Mouse (Mus musculus) ES-E14 (cell line): ENCODE measurements around the gene Slc3a2. TPM values are rescaled to one million over a fixed set of nuclear protein-coding genes. Genes with fewer than 3 reads are reported as not detected.

Source experiments
- DNase-seq: peaks from one replicate; pipeline ENCODE4 v3.0.0-alpha.2; 2013; ENCODE audit warnings: low read depth, low spot score
- H3K27ac ChIP-seq: 2 replicates; pipeline ENCODE4 v1.5.1; 2012; ENCODE audit warnings: low read depth, mild to moderate bottlenecking, low read length, moderate library complexity, mixed read lengths; ENCODE audit not compliant: poor library complexity, insufficient read depth, severe bottlenecking
- H3K36me3 ChIP-seq: 2 replicates; pipeline ENCODE4 v1.6.1; 2012; ENCODE audit warnings: mild to moderate bottlenecking, low read length, moderate library complexity, mixed read lengths; ENCODE audit not compliant: control insufficient read depth, poor library complexity, insufficient read depth, severe bottlenecking
- H3K4me1 ChIP-seq, 2 experiments: fragments of 150-350 bp in 1 of 2; sonication (generic) in 1 of 2; 2 replicates each; pipeline ENCODE4 v1.6.1; 2012; ENCODE audit warnings: low read length in 2 of 2, mild to moderate bottlenecking in 1 of 2, mixed read lengths in 1 of 2; ENCODE audit not compliant: control insufficient read depth in 2 of 2, insufficient read depth in 2 of 2, poor library complexity in 1 of 2
- H3K4me3 ChIP-seq, 2 experiments: fragments of 150-350 bp in 1 of 2; sonication (generic) in 1 of 2; 2 replicates each; pipeline ENCODE4 v1.5.1; 2012; ENCODE audit warnings: low read length in 2 of 2, low read depth in 1 of 2, mild to moderate bottlenecking in 1 of 2, mixed read lengths in 1 of 2; ENCODE audit not compliant: insufficient read depth in 1 of 2, poor library complexity in 1 of 2, severe bottlenecking in 1 of 2
- H3K9ac ChIP-seq: 2 replicates; pipeline ENCODE4 v1.6.1; 2012; ENCODE audit warnings: low read depth, mild to moderate bottlenecking, low read length, mixed read lengths; ENCODE audit not compliant: poor library complexity, insufficient read depth, severe bottlenecking
- H3K9me3 ChIP-seq: fragments of 150-350 bp; sonication (generic); 2 replicates; pipeline ENCODE4 v1.6.1; 2012; ENCODE audit warnings: low read depth, mild to moderate bottlenecking, low read length; ENCODE audit not compliant: control insufficient read depth, insufficient read depth
- CHD2 ChIP-seq: IDR thresholded peaks from 2 replicates; pipeline ENCODE4 v1.6.1; 2014; ENCODE audit warnings: mild to moderate bottlenecking, low read depth, low read length, inconsistent platforms
- HCFC1 ChIP-seq: IDR thresholded peaks from 2 replicates; pipeline ENCODE4 v1.6.1; 2012; ENCODE audit warnings: low read length, inconsistent platforms, borderline replicate concordance; ENCODE audit not compliant: insufficient read depth
- MAFK ChIP-seq: IDR thresholded peaks from 2 replicates; pipeline ENCODE4 v1.6.1; 2014; ENCODE audit warnings: mild to moderate bottlenecking, low read depth, low read length, inconsistent platforms; ENCODE audit not compliant: insufficient read depth
- ZC3H11A ChIP-seq: IDR thresholded peaks from 2 replicates; pipeline ENCODE4 v1.6.1; 2012; ENCODE audit warnings: low read depth, mild to moderate bottlenecking, inconsistent platforms, low read length, borderline replicate concordance
- ZNF384 ChIP-seq: IDR thresholded peaks from 2 replicates; pipeline ENCODE4 v1.6.1; 2012; ENCODE audit warnings: low read depth, low read length, inconsistent platforms
- in situ Hi-C, 2 experiments: fragments of 600-800 bp; cut with MboI; formaldehyde crosslinking; loops; one replicate each; pipeline ENCODE4 v1.15.1; 2025; ENCODE audit warnings: low sequenced_read_pairs in 2 of 2, inconsistent platforms in 1 of 2; ENCODE audit not compliant: unreplicated experiment in 2 of 2
- total RNA-seq: library from RNA; depleted of rRNA; stranded (reverse); fragments of 300-350 nt; gene quantifications from 2 replicates; pipeline ENCODE4 v1.2.3, GENCODE M21; 2012; rRNA removed

The Slc3a2 gene
- total RNA-seq: 354 and 566 TPM in 2 replicates

DNA sequence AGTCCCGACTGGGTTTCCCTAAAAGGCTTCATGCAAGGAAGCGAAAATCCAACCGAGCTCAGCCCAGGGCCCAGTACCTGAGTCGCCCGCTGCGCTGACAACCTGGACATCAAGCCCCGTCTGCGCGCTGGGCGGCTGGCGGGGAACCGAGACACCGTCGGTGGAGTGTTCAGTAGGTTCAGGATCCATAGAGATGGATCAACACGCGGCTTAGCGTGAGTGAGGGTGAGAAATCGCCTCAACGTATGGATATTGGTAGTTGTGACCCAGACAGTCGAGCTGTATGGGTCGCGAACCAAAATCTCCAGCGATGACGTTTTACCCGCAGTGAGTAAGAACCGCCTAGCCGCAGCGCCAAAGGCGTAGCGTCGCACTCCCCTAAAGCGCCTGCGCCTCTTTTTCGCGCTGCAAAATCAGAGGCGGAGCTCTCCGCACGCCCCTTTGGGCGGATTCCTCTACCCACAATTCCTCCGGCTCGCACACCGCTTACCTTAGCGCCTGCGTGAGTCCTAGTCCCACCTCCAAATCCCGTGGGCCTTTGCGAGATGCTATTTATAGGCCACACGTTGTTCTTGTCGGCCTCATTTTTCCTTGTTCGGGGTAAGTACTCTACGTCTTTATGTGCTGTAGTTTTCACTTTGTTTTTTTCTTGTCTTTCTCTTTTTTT is at the start of gene Slc3a2:
Slc3a2 (minus strand) TSS at position 463 of the 667 bp plus-strand sequence.
- in situ Hi-C loops: no loop called here
- peak within 1 kb of the TSS; percentile 83 to 92 for H3K4me3 ChIP-seq
- TF ChIP-seq ZC3H11A: no peak
- TF ChIP-seq ZNF384: peak; percentile 63; the same call in 1 of the 2 replicates
- no peak for TF ChIP-seq MAFK
- peak; percentile 78; the same call in 1 of the 2 replicates for TF ChIP-seq HCFC1
- TF ChIP-seq CHD2: peak; percentile 60; the same call in 1 of the 2 replicates
- peaks cover 29% of the 10 kb centered on the region for H3K36me3 ChIP-seq
- no peaks in the 10 kb centered on the region for H3K9me3 ChIP-seq
- 0 out of 4 replicates have a peak, but pooled peaks cover 0 to 3% of the 10 kb centered on the region in 2 experiments for H3K4me1 ChIP-seq
- peak within 1 kb of the TSS; percentile 94 for H3K27ac ChIP-seq
- peak within 1 kb of the TSS; percentile 99 for H3K9ac ChIP-seq
- DNase-seq: peak; percentile 96

DNA sequence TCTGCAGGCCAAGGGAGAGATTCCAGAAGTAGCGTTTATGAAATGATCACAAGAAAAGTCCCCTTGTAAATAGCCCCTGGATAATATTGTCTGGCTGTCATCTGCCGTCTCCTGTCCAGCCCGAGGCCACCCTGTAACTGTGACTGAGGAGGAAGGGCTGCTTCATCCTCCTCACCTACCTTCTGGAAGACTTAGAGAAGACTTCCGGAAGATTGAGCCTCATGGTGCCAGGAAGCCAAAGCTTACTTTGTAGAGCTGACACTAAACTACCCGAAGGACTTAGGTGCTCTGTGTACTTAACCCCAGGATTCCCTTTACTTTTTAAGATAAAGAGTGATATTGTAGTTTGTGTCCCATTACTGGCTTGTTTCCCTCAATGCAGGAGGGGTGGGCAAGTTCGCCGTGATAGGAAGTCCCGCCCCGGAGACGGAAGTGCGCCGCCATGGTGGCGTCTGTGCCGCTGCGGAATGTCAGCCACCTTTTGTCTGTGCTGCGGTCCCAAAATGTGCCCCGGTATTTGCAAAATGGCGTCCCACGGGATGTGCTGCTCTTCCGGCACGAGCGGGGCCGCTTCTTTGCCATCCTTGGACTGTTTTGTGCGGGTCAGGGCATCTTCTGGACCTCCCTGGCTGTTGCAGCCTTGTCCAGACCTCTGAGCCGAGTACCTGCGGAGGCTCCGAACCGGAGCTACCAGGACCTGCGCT is 47.5 kb upstream of the Slc3a2 start, which contains the start of gene Tmem223:
Tmem223 (plus strand) TSS at position 430 of the 704 bp plus-strand sequence.
- H3K4me3 ChIP-seq: peak within 1 kb of the TSS; percentile 73 to 89
- H3K27ac ChIP-seq: peak within 1 kb of the TSS; percentile 59
- TF ChIP-seq HCFC1: no peak
- no peak for TF ChIP-seq ZC3H11A
- TF ChIP-seq MAFK: no peak
- no peak; the same call in 1 of the 2 replicates for TF ChIP-seq CHD2
- TF ChIP-seq ZNF384: no peak
- in situ Hi-C loops: no loop called here
- DNase-seq: peak; percentile 68
- H3K36me3 ChIP-seq: peaks cover 36% of the 10 kb centered on the region
- peak within 1 kb of the TSS; percentile 88 for H3K9ac ChIP-seq
- peaks cover 0 to 7% of the 10 kb centered on the region in 2 experiments; a peak in 3 of 4 replicates for H3K4me1 ChIP-seq
- no peaks in the 10 kb centered on the region for H3K9me3 ChIP-seq

DNA sequence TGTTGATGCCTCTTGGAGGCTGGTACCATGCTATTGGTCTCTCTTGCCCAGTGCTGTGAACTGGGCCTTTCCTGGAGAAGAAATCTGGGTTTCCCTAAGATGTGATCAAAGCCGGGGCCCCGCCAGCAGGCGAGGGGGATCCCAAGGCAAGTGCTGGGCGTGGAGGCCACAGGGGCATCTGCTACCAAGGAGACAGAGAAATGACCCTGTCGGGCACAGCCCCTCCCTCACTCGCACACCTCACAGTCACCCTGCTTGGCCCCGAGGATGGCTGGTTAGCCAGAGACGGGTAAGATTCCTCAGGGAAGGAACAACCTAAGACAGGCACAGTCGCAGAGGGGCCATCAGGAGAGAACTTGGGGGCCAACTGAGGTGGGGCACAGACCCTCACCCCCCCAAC is 42.4 kb upstream of the Slc3a2 start:
- in situ Hi-C loops: no loop called here

DNA sequence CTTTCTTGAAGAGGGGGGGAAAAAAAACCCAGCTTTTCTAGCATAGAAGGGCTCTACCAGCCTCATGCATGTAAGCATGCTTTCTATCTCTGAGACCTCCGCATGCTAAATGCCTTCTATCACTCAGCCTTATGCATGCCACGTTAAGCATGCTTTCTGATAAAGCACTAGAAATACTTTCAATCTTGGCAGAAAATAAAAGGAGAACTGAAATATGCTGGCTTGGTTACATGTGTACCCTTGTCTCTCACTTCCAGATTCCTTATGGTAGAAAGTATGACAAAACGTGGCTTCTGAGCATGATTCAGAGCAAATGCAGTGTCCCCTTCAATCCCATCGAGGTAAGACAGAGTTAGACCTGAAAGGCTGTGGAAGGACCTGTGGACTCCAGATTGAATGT is 40.1 kb upstream of the Slc3a2 start:
- no peak overlapping the region for H3K4me3 ChIP-seq
- TF ChIP-seq CHD2 (no peak), MAFK (no peak), HCFC1 (no peak), ZC3H11A (no peak), ZNF384 (no peak)
- H3K9me3 ChIP-seq: no peaks in the 10 kb centered on the region
- peaks cover 41% of the 10 kb centered on the region for H3K36me3 ChIP-seq
- in situ Hi-C loops: no loop called here
- H3K27ac ChIP-seq: no peak overlapping the region
- no peak overlapping the region for H3K9ac ChIP-seq
- no peak for DNase-seq
- no peaks in the 10 kb centered on the region for H3K4me1 ChIP-seq

More for the DNA sequence above, 42.4 kb upstream of the Slc3a2 start:
- Histone ChIP-seq H3K4me1 (no peaks in the 10 kb centered on the region), H3K27ac (no peak overlapping the region), H3K36me3 (peaks cover 46% of the 10 kb centered on the region), H3K9me3 (no peaks in the 10 kb centered on the region), H3K4me3 (no peak overlapping the region), H3K9ac (no peak overlapping the region)
- DNase-seq: no peak
- no peak for TF ChIP-seq ZC3H11A
- no peak for TF ChIP-seq ZNF384
- TF ChIP-seq HCFC1: no peak
